ENCODE assay signal across 8 mouse cellular contexts in genomic region chr3:135521963-135522362, GRCm38 (mm10). TPM values are rescaled to one million over a fixed set of nuclear protein-coding genes. Genes with fewer than 3 reads are reported as not detected.
DNase-seq lines count a peak whose midpoint lies in the region; ATAC-seq and TF ChIP-seq lines count a peak whose summit lies in the region.

No protein-coding gene starts in this region.

- WGBS in heart, embryonic 11.5 days (ENCODE audit: insufficient replicate concordance): 11% methylated on average over 4 of the region's 4 CpGs
- WGBS in forebrain, postnatal 0 days: 76% methylated on average over 4 of the region's 4 CpGs

- peak overlapping the region; percentile 50 for H3K4me2 ChIP-seq in heart, embryonic 11.5 days
- no peak overlapping the region for H3K4me2 ChIP-seq in forebrain, postnatal 0 days (ENCODE audit: low read depth)

- DNase-seq in ES-E14 (ENCODE audit: low read depth, low spot score): no peak
- peak; percentile 60 for DNase-seq in cerebellum, adult 11-12 months
- DNase-seq in kidney, postnatal 4 days: peak; percentile 51 to 61
- peak; percentile 23 for DNase-seq in ovary, postnatal 10 days (ENCODE audit: low spot score)
- no peak for DNase-seq in layer of hippocampus, adult 18-20 months (ENCODE audit: low spot score in 2 of 2)
- DNase-seq in frontal cortex, postnatal 10 days (ENCODE audit: low spot score in 2 of 2): no peak
- DNase-seq in forebrain, postnatal 0 days: no peak

- H3K36me3 ChIP-seq in ES-E14 (ENCODE audit: control insufficient read depth, insufficient read depth, low read length, poor library complexity, severe bottlenecking): no peaks in the 10 kb centered on the region
- H3K36me3 ChIP-seq in heart, embryonic 11.5 days (ENCODE audit: control insufficient read depth, insufficient read depth, low read length): no peaks in the 10 kb centered on the region
- no peaks in the 10 kb centered on the region for H3K36me3 ChIP-seq in forebrain, postnatal 0 days (ENCODE audit: insufficient read depth)

- peak overlapping the region; percentile 32 for H3K27ac ChIP-seq in ES-E14 (ENCODE audit: insufficient read depth, low read depth, low read length, poor library complexity, severe bottlenecking)
- H3K27ac ChIP-seq in heart, embryonic 11.5 days (ENCODE audit: low read depth, low read length): peak overlapping the region; percentile 90
- no peak overlapping the region for H3K27ac ChIP-seq in forebrain, postnatal 0 days (ENCODE audit: low read depth, low read length)

- peak overlapping the region; percentile 18 to 48; a peak in 3 of 4 replicates for H3K4me3 ChIP-seq in ES-E14 (ENCODE audit: insufficient read depth in 1 of 2, low read depth in 1 of 2, low read length in 2 of 2, poor library complexity in 1 of 2, severe bottlenecking in 1 of 2)
- no peak overlapping the region for H3K4me3 ChIP-seq in heart, embryonic 11.5 days (ENCODE audit: low read depth, low read length)
- no peak overlapping the region for H3K4me3 ChIP-seq in forebrain, postnatal 0 days (ENCODE audit: low read depth, low read length)

- peak overlapping the region; percentile 60 for H3K9ac ChIP-seq in ES-E14 (ENCODE audit: insufficient read depth, low read depth, low read length, poor library complexity, severe bottlenecking)
- peak overlapping the region; percentile 63 for H3K9ac ChIP-seq in heart, embryonic 11.5 days (ENCODE audit: low read depth, low read length)
- no peak overlapping the region for H3K9ac ChIP-seq in forebrain, postnatal 0 days

- no peak for TF ChIP-seq CTCF in forebrain, postnatal 0 days (IDR thresholded peaks at IDR 0.05; ENCODE audit: low read depth)

- no peaks in the 10 kb centered on the region for H3K27me3 ChIP-seq in heart, embryonic 11.5 days (ENCODE audit: control insufficient read depth, insufficient read depth, low read length)
- H3K27me3 ChIP-seq in forebrain, postnatal 0 days (ENCODE audit: insufficient read depth, low read length): no peaks in the 10 kb centered on the region

- in situ Hi-C loops in ES-E14 (cut with MboI; ENCODE audit: low sequenced_read_pairs in 2 of 2, unreplicated experiment in 2 of 2): no loop called here

- H3K9me3 ChIP-seq in ES-E14 (ENCODE audit: control insufficient read depth, insufficient read depth, low read depth, low read length): no peaks in the 10 kb centered on the region
- no peaks in the 10 kb centered on the region for H3K9me3 ChIP-seq in heart, embryonic 11.5 days (replicated peaks; ENCODE audit: control insufficient read depth, low read length)
- H3K9me3 ChIP-seq in forebrain, postnatal 0 days (ENCODE audit: low read length): no peaks in the 10 kb centered on the region

- peaks cover 9 to 10% of the 10 kb centered on the region in 2 experiments; a peak in 2 of 4 replicates for H3K4me1 ChIP-seq in ES-E14 (ENCODE audit: control insufficient read depth in 2 of 2, insufficient read depth in 2 of 2, low read length in 2 of 2, poor library complexity in 1 of 2)
- H3K4me1 ChIP-seq in heart, embryonic 11.5 days (ENCODE audit: control insufficient read depth, insufficient read depth, low read length): peaks cover 23% of the 10 kb centered on the region
- no peaks in the 10 kb centered on the region for H3K4me1 ChIP-seq in forebrain, postnatal 0 days (ENCODE audit: insufficient read depth)

- ATAC-seq in heart, embryonic 11.5 days (replicated peaks; ENCODE audit: insufficient number of reproducible peaks, low FRiP score, low TSS enrichment): peak; percentile 70
- ATAC-seq in forebrain, postnatal 0 days: no peak

TF ChIP-seq in ES-E14, 5 proteins besides CTCF, POLR2A, EP300 and RAD21:
- TF ChIP-seq ZNF384 (IDR thresholded peaks at IDR 0.05; ENCODE audit: low read depth, low read length) (no peak), MAFK (IDR thresholded peaks at IDR 0.05; ENCODE audit: insufficient read depth, low read depth, low read length) (no peak), CHD2 (IDR thresholded peaks at IDR 0.05; ENCODE audit: low read depth, low read length) (no peak), ZC3H11A (IDR thresholded peaks at IDR 0.05; ENCODE audit: borderline replicate concordance, low read depth, low read length) (no peak), HCFC1 (IDR thresholded peaks at IDR 0.05; ENCODE audit: borderline replicate concordance, insufficient read depth, low read length) (no peak)

RNA-seq across cellular contexts. Expression of gene Manba, which starts 36.6 kb away (rescaled TPM):
- total RNA-seq in ES-E14 (2012; rRNA removed): 75.2 and 83.9 TPM in 2 replicates
- polyA plus RNA-seq in heart, embryonic 11.5 days (2014; fragmentation: Nextera tagmentation; extraction: Ambion mirVana): 29.7 and 32.8 TPM in 2 replicates
- total RNA-seq in layer of hippocampus, adult 18-20 months (2021): 1 to 10 TPM; 8.5 TPM
- total RNA-seq in forebrain, postnatal 0 days (2014; rRNA removed): 5.8 and 7.2 TPM in 2 replicates
- polyA plus RNA-seq in forebrain, postnatal 0 days (2015; fragmentation: Nextera tagmentation; extraction: Ambion mirVana): 4.6 and 4.7 TPM in 2 replicates

Comparison
In these comparisons a context has a peak if more than half of its experiments do, and no peak if none do; other contexts are left out.
1. DNase-seq: peak in cerebellum, adult 11-12 months (single experiment), kidney, postnatal 4 days (2 of 2) and ovary, postnatal 10 days (single experiment); none in ES-E14 (single experiment), layer of hippocampus, adult 18-20 months (0 of 2), frontal cortex, postnatal 10 days (0 of 2) and forebrain, postnatal 0 days (single experiment).
2. H3K4me3 ChIP-seq: peak in ES-E14 (2 of 2); none in heart, embryonic 11.5 days (single experiment) and forebrain, postnatal 0 days (single experiment).